Mouse (Mus musculus): ENCODE measurements at regions not wholly inside any gene's neighbourhood (a gene's known extent, or its start where the extent isn't known, plus 50 kb on each side); places are given as distances from the start of the nearest gene placed in this dataset.

DNA sequence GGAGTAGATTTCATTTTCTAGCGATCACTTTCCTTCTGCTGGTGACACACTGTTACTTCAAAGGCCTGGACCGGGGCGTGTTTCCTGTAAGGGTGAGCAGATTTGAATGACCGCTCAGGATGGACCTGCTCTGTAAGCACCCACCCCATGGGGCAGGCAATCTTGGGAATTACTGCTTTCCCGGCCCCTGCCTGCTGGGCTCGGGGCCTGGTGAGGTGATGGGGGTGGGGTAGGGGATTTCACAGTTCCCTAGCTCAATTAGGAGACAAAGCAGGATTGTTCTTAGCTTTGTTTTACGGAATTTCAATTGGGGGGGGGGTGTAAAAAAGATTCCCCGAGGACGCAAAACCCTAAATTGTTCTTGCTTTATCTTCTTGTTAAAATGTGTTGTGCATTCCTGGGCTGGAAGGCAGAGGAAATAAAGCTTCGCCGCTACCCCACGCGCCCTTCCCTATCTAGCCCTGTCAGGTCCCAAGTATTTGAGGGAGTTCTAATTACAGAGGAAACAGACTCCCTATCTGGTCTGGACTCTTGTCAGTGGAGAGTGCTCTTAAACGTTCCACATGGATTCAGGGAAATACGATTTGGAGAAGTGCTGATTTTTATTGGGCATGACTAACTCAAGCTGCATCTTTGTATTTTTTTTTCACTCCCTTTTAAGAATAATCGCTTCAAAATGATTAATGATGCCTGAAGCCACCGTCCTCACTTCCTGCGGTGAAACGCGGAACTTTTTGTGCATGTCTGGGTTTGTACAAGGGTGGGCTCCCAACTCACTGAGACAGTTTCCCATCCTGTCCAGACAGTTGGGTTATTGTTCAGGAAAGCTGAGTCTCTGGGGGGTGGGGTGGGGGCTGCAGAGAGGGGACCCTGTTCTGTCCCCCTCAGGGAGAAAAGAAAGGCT, 194.3 kb downstream of the Enc1 start:
- no peak for DNase-seq (ENCODE audit: low spot score in 2 of 2)
- TF ChIP-seq CTCF (conservative IDR thresholded peaks at IDR 0.05) = 0 out of 2 replicates have a peak, but pooled peaks have one; percentile 7
- Histone ChIP-seq H3K27ac (peak overlapping the region; percentile 90), H3K4me3 (peak overlapping the region; percentile 49)

DNA sequence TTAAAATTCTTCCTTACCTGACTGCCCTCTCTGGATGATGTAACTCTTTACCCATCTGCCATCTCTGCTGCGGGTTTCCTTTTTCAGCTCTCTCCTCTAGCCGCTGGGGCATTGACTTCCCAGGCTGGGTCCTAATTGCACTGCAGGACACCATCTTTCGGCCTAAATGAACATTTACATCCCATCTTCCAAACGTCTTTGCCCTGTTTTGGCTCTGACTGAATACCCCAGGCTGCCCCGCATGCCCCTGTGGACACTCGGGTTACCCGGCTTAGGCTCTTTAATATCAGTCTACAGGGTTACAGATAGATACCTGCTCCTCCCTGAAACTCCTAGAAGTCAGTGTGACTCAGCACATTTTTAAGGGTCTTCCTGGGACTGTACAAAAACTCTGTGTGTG, 193.3 kb downstream of the Enc1 start:
- DNase-seq (ENCODE audit: low spot score in 2 of 2) = no peak
- TF ChIP-seq CTCF (conservative IDR thresholded peaks at IDR 0.05) = no peak
- no peak overlapping the region for H3K4me3 ChIP-seq
- H3K27ac ChIP-seq = no peak overlapping the region

DNA sequence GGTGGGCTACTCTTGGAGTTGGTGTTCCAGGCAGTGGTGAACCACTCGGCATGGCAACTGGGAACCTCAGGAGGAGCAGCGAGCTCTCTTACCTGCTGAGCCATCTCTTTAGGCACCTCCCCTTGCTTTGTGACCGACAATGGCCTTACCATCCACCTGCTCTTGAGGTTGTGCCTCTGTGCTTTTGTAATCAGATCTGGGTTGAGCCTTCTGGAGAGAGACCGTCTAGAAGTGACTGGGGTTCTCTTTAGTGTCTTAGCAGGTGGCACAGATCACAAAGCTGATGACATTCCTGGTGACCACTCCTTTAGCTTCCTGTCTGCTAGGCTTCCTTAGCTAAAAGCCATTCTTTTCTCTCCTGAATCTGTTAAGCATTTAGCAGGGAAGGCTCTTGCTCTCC, 191.7 kb downstream of the Enc1 start:
- DNase-seq (ENCODE audit: low spot score in 2 of 2) = no peak
- Histone ChIP-seq H3K4me3 (no peak overlapping the region), H3K27ac (no peak overlapping the region)
- TF ChIP-seq CTCF (conservative IDR thresholded peaks at IDR 0.05) = no peak

DNA sequence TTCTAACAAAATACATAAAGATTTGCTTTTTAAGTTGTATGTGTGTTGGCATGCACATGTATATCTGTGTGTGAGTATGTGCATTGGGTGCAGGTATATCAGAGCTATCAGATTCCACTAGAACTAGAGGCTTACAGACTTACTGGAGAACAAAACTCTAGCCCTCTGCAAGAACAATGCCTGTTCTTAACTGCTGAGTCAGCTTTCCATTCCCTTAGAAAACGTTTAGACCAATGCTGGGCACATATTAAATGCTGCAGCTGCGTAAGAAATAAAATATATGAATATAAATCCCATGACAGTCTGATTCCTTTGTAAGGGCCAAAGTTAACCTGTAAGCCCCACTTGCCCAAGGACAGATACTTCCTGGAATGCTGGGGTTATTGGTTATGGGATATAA, 190.0 kb downstream of the Enc1 start:
- TF ChIP-seq CTCF (conservative IDR thresholded peaks at IDR 0.05) = no peak
- Histone ChIP-seq H3K27ac (no peak overlapping the region), H3K4me3 (no peak overlapping the region)
- no peak for DNase-seq (ENCODE audit: low spot score in 2 of 2)

DNA sequence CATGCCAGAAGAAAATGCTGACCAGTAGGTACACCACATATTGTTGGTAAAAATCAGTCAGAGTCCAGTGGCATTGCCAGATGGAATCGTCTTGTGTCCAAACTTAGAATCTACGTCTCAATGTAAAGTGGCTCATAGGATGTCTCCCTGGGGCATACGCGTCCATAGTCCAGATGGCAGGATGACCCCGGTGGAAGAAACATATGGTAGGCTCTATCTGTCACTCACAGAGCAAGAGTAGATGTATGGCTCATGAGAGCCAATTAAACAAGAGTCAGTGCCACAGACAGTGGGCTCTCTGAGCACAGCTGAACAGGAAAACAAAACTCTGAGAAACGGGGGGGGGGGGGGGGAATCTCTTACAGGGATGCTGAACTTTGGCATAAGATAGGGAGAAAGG, 187.3 kb downstream of the Enc1 start:
- H3K27ac ChIP-seq = no peak overlapping the region
- no peak for TF ChIP-seq CTCF (conservative IDR thresholded peaks at IDR 0.05)
- DNase-seq (ENCODE audit: low spot score in 2 of 2) = no peak
- H3K4me3 ChIP-seq = no peak overlapping the region

DNA sequence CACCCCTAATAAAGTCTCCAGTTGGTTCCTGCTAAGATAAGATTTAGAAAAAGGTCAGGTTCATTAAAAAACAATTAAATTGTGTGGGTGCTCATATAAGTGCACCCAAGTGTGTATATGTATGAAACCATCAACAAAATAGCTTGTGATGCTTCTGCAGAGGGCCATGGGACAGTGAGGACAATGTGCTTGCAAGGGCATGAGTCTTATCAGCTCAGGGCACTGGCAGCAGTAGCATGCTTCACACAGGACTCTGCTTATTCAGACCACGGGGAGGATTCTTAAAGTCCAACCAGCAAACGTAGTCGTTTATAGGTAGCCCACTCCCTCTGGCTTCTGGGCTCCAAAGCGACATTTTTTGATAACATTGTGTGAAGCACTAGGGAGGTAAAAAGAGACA, 186.6 kb downstream of the Enc1 start:
- Histone ChIP-seq H3K27ac (no peak overlapping the region), H3K4me3 (no peak overlapping the region)
- no peak for TF ChIP-seq CTCF (conservative IDR thresholded peaks at IDR 0.05)
- DNase-seq (ENCODE audit: low spot score in 2 of 2) = no peak

DNA sequence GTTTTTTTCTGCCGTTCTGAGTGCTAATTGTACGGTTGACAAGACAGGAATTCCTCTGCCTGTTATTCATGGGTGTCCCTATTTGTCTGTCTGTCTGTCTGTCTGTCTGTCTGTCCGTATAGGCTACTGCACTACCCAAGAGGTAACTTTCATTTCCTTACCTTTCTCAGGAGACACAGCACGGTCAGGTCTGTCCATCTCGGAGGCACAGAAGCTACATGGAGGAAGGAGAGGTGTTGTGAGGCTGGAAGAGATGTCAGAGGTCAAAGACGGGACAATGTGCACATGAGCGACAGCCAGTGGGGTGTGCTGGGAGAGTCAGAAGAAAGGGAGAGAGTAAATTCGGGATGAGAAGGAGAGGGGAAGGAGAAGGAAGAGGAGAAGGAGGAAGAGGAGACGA, 184.8 kb downstream of the Enc1 start:
- Histone ChIP-seq H3K4me3 (no peak overlapping the region), H3K27ac (peak overlapping the region; percentile 76)
- TF ChIP-seq CTCF (conservative IDR thresholded peaks at IDR 0.05) = no peak
- DNase-seq (ENCODE audit: low spot score in 2 of 2) = no peak

DNA sequence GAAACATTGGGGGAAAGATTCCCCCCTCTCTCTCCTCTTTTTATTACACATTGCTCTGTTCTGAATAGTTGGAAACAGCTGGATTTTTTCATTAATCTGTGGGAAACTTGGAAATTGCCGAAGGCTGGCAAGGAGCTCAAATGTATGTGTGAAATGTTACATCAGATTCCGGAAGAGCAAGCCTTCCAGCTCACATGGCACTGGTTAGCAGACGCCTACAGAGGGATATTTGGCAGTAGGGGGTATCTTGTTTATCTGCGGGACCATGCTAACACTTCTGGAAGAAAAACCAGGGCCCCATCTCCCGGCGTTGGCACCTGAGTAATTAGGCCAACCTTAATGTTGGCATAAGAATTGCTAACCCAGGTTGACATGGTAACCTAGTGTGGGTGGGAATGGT, 183.0 kb downstream of the Enc1 start:
- Histone ChIP-seq H3K27ac (peak overlapping the region; percentile 76), H3K4me3 (no peak overlapping the region)
- no peak for TF ChIP-seq CTCF (conservative IDR thresholded peaks at IDR 0.05)
- DNase-seq (ENCODE audit: low spot score in 2 of 2) = no peak

DNA sequence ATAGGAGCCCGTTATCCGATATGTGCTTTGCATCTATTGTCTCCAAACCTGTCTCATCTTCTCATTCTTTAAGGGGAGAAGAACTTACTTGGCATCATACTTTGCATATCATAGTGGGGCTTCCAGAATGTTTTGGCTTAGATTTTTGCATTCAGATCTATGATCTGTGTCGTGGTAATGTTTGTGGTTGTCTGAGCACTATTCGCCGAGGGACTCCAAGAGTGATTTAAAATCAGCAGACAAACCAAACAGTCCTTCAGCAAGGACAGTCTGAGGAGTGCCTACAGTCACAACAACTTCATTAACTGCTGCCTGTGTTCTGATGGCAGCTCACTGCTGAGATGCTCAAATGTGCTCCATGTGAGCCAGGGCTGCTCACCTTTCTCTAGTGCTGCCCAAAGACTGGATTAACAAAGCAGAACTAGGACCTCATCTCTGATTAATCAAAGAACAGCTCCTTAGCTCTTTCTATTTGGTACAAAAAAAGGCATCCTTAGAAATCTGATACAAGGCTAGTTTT, 182.5 kb downstream of the Enc1 start:
- DNase-seq (ENCODE audit: low spot score in 2 of 2) = no peak
- Histone ChIP-seq H3K27ac (peak overlapping the region; percentile 76), H3K4me3 (no peak overlapping the region)
- TF ChIP-seq CTCF (conservative IDR thresholded peaks at IDR 0.05) = no peak

DNA sequence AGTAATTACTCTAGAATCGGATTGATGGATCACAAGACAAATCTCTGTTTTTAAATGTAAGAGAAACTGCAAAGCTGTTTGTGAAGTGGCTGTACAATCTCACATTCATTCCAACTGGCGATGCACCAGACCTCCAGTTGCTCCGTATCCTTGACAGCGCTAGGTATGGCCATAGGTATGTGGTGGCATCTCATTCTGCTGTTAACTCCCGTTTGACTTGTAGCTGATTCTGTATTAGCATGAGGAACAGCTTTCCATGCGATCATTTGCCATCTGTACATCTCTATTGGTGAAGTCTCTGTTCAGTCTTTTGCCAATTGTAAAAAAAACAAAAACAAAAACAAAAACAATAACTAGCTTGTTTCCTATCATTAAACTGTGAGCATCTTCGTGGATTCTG, 182.0 kb downstream of the Enc1 start:
- no peak for DNase-seq (ENCODE audit: low spot score in 2 of 2)
- no peak for TF ChIP-seq CTCF (conservative IDR thresholded peaks at IDR 0.05)
- peak overlapping the region; percentile 76 for H3K27ac ChIP-seq
- no peak overlapping the region for H3K4me3 ChIP-seq

DNA sequence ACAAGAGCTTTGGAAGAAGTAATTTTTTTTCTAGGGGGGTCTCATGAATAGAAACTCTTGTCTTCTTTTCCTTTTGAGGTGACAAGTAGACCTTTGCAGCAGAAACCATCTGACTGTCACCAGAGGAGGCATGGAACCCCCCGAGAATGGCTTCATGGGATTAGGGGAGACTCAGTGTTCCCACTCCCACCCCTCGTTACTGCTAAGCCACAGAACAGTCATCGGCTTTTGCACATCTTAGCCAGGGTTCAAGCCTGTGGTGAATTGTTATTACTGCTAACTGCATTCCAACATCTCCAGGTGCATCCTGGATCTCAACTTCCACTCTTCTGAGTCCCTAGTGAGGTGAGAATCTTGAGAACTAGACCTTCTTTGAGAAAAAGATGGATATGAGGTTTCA, 180.9 kb downstream of the Enc1 start:
- Histone ChIP-seq H3K4me3 (no peak overlapping the region), H3K27ac (peak overlapping the region; percentile 46; the same call in 1 of the 2 replicates)
- no peak for TF ChIP-seq CTCF (conservative IDR thresholded peaks at IDR 0.05)
- DNase-seq (ENCODE audit: low spot score in 2 of 2) = no peak

DNA sequence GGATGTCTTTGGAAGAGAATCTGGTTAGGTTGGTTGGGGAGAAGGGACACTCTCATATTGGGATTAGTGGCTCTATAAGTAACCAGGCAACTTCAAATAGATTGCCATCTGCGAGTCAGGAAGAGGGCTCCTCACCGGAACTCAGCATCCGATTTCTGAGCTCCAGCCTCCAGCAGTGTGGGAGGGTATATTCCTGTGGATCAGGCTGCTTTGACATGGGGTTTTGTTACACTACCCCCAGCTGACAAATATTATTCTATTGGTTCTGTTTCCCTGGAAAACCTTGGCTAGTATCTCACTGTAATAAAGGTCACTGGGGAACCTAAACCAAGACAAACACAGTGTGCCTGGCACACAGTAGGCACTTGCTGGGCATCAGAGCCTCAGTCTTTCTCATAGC, 179.9 kb downstream of the Enc1 start:
- Histone ChIP-seq H3K4me3 (no peak overlapping the region), H3K27ac (no peak overlapping the region)
- DNase-seq (ENCODE audit: low spot score in 2 of 2) = no peak
- TF ChIP-seq CTCF (conservative IDR thresholded peaks at IDR 0.05) = no peak

DNA sequence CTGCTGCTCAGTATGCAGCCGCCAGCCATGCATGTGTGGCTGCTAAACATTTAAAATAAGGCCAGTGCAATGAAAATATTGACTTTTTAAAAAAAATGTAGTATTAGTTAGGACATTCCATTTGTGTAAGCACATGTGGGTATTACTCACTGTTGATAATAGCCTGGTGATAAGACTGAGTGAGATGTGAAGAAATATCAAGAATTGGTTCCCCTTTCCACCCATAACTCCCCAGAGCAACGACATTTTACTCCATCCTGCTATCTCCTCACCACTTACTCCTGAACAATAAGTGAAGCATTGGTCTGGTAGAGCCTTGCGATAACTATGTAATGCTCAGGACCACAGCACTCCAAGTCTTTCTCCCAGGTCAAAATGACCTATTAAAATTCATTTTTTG, 178.2 kb downstream of the Enc1 start:
- no peak for DNase-seq (ENCODE audit: low spot score in 2 of 2)
- no peak for TF ChIP-seq CTCF (conservative IDR thresholded peaks at IDR 0.05)
- H3K27ac ChIP-seq = no peak overlapping the region
- no peak overlapping the region for H3K4me3 ChIP-seq

DNA sequence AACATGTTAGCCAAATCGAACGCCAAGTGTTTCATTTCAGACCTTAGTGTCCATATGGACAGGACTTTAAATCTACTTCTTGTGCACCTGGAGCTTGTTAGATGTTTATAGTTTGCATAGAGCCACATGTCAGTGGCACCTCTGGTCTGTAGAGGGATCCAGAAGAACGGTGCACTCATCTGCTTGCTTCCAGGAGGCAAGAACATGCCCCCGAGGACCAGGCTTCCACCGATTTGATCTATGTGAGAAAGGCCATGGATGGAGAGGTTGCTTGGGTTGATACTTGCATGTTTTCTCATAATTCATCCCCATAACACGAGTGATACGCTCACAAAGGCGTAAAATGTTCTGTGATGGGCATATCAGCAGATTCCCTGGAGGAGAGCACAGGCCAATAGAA, 177.8 kb downstream of the Enc1 start:
- no peak for TF ChIP-seq CTCF (conservative IDR thresholded peaks at IDR 0.05)

More for the DNA sequence above, 177.8 kb downstream of the Enc1 start:
- no peak for DNase-seq (ENCODE audit: low spot score in 2 of 2)
- no peak overlapping the region for H3K4me3 ChIP-seq
- H3K27ac ChIP-seq = no peak overlapping the region

Data from layer of hippocampus, adult 2 months (tissue).